Comparison of ENCODE assay signal across 21 mouse cellular contexts in the genomic region with DNA sequence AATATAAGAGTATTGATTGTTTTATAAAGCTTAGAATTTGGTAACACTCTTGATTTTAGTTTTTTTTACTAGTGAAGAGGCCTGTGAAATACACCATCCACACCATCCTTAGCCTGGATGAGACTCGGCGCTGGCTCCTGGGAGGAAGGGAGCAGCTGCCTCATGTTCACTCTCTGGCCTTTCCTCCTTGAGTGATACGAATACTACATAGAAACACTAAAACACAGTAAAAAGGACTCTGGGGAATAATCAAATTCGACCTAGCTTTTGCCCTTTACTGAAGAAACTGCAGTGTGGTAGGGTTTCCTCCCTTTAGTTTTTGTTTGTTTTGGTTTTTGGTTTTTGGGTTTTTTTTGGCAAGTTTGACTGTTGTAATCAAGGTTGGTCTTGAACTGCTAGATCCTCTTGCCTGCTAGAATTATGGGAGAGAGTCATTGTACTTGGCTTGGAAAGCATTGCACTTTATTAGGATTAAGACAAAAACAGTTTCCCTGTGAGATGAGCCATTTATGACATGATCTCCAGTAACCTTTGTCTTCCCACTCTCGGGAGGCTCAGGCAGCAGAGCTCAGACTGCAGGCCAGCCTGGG. TPM values are rescaled to one million over a fixed set of nuclear protein-coding genes. Genes with fewer than 3 reads are reported as not detected.
DNase-seq lines count a peak whose midpoint lies in the region; ATAC-seq and TF ChIP-seq lines count a peak whose summit lies in the region.
"Had no signal": no experiment of that assay in that cellular context is flagged by ENCODE, and none has a peak within 500 bp of the region (broad histone marks: within the 10 kb centered on the region; RNA-seq: fewer than 3 reads in every experiment).

No protein-coding gene starts in this region.

- no peak overlapping the region for H3K4me2 ChIP-seq in limb, embryonic 14.5 days (replicated peaks; ENCODE audit: low read depth, low read length, severe bottlenecking)
- no peak overlapping the region for H3K4me2 ChIP-seq in kidney, embryonic 16.5 days (replicated peaks; ENCODE audit: low read depth, low read length)
- H3K4me2 ChIP-seq: embryonic facial prominence, embryonic 15.5 days; forebrain, embryonic 15.5 days; heart, embryonic 12.5 days; hindbrain, embryonic 15.5 days had no signal

- 57% methylated on average over 5 of the region's 5 CpGs for WGBS in limb, embryonic 14.5 days
- WGBS in limb, embryonic 10.5 days, result 79% methylated on average over 5 of the region's 5 CpGs
- WGBS in kidney, embryonic 16.5 days, result 48% methylated on average over 5 of the region's 5 CpGs

- ATAC-seq in limb, embryonic 14.5 days (ENCODE audit: low FRiP score, low read depth), result no peak
- ATAC-seq in kidney, embryonic 16.5 days (ENCODE audit: low FRiP score, low TSS enrichment), result peak; percentile 61
- ATAC-seq: forebrain, embryonic 15.5 days had no signal

- DNase-seq in heart, adult 11 months, result peak; percentile 87
- DNase-seq in heart, postnatal 4 days, result no peak
- DNase-seq in limb, embryonic 14.5 days (ENCODE audit: low spot score), result peak; percentile 8
- DNase-seq in limb, embryonic 10.5 days (ENCODE audit: low spot score), result no peak
- DNase-seq in kidney, postnatal 4 days, result peak; percentile 33 to 40
- DNase-seq in lung, postnatal 10 days, result no peak
- DNase-seq in left cerebral cortex, adult 9 months (ENCODE audit: low spot score in 2 of 2), result no peak
- DNase-seq: adrenal gland, adult 8-10 months; adrenal gland, postnatal 36 days; cerebellum, adult 11 months; cerebellum, adult 8-10 months; cerebellum, postnatal 14 days; embryo, embryonic 11 days; gastrocnemius, postnatal 10 days had no signal

- H3K36me3 ChIP-seq in limb, embryonic 14.5 days (ENCODE audit: control insufficient read depth, insufficient read depth, low read length), result peaks cover 62% of the 10 kb centered on the region
- H3K36me3 ChIP-seq in limb, embryonic 10.5 days, result peaks cover 85% of the 10 kb centered on the region
- H3K36me3 ChIP-seq in kidney, embryonic 16.5 days (ENCODE audit: insufficient read depth, low read length), result peaks cover 26% of the 10 kb centered on the region

- no peak overlapping the region for H3K27ac ChIP-seq in limb, embryonic 14.5 days (replicated peaks; ENCODE audit: low read depth, low read length)
- H3K27ac ChIP-seq in limb, embryonic 10.5 days, result no peak overlapping the region
- 0 out of 2 replicates have a peak overlapping the region, but pooled peaks have one; percentile 11 for H3K27ac ChIP-seq in kidney, embryonic 16.5 days (ENCODE audit: low read length)
- H3K27ac ChIP-seq: embryonic facial prominence, embryonic 15.5 days; forebrain, embryonic 15.5 days; hindbrain, embryonic 15.5 days had no signal

- no peak for TF ChIP-seq POLR2A in limb, embryonic 14.5 days (IDR thresholded peaks at IDR 0.05; ENCODE audit: borderline replicate concordance, extremely low read depth, insufficient read depth, insufficient read length)

- H3K9ac ChIP-seq in limb, embryonic 14.5 days (ENCODE audit: low read depth, low read length, severe bottlenecking), result no peak overlapping the region
- H3K9ac ChIP-seq in kidney, embryonic 16.5 days (replicated peaks; ENCODE audit: low read length), result no peak overlapping the region
- H3K9ac ChIP-seq: embryonic facial prominence, embryonic 15.5 days; forebrain, embryonic 15.5 days; heart, embryonic 12.5 days; hindbrain, embryonic 15.5 days had no signal

- H3K4me1 ChIP-seq in limb, embryonic 14.5 days (ENCODE audit: control insufficient read depth, insufficient read depth, low read length), result no peaks in the 10 kb centered on the region
- H3K4me1 ChIP-seq in limb, embryonic 10.5 days, result peaks cover 18% of the 10 kb centered on the region
- H3K4me1 ChIP-seq in kidney, embryonic 16.5 days (ENCODE audit: insufficient read depth, low read length), result 0 out of 2 replicates have a peak, but pooled peaks cover 2% of the 10 kb centered on the region
- H3K4me1 ChIP-seq: embryonic facial prominence, embryonic 15.5 days; forebrain, embryonic 15.5 days; hindbrain, embryonic 15.5 days had no signal

- H3K27me3 ChIP-seq in limb, embryonic 14.5 days (ENCODE audit: control insufficient read depth, insufficient read depth, low read length), result no peaks in the 10 kb centered on the region
- H3K27me3 ChIP-seq in limb, embryonic 10.5 days (ENCODE audit: low read depth, poor library complexity, severe bottlenecking), result no peaks in the 10 kb centered on the region
- H3K27me3 ChIP-seq in kidney, embryonic 16.5 days (ENCODE audit: insufficient read depth, low read length), result no peaks in the 10 kb centered on the region
- H3K27me3 ChIP-seq: embryonic facial prominence, embryonic 15.5 days; forebrain, embryonic 15.5 days; heart, embryonic 12.5 days; hindbrain, embryonic 15.5 days had no signal

- H3K4me3 ChIP-seq in limb, embryonic 14.5 days (replicated peaks; ENCODE audit: low read length), result no peak overlapping the region
- no peak overlapping the region for H3K4me3 ChIP-seq in limb, embryonic 10.5 days
- H3K4me3 ChIP-seq in kidney, embryonic 16.5 days (ENCODE audit: low read length), result no peak overlapping the region
- H3K4me3 ChIP-seq: embryonic facial prominence, embryonic 15.5 days; erythroblast, embryonic 14.5 days; forebrain, embryonic 15.5 days; heart, embryonic 12.5 days; hindbrain, embryonic 15.5 days had no signal

- no peaks in the 10 kb centered on the region for H3K9me3 ChIP-seq in limb, embryonic 14.5 days (ENCODE audit: control insufficient read depth, low read length)
- no peaks in the 10 kb centered on the region for H3K9me3 ChIP-seq in limb, embryonic 10.5 days (replicated peaks)
- no peaks in the 10 kb centered on the region for H3K9me3 ChIP-seq in kidney, embryonic 16.5 days (ENCODE audit: low read length)
- H3K9me3 ChIP-seq: embryonic facial prominence, embryonic 15.5 days; forebrain, embryonic 15.5 days; heart, embryonic 12.5 days; hindbrain, embryonic 15.5 days had no signal

RNA-seq across cellular contexts. Expression of a gene that starts 24.4 kb away (rescaled TPM):
- total RNA-seq in heart, postnatal 4 days (2021), result 10 to 100 TPM; 61.7 to 67.8 TPM
- polyA plus RNA-seq in limb, embryonic 14.5 days (2012; rRNA removed), result 32.1 and 35.8 TPM in 2 replicates
- polyA plus RNA-seq in limb, embryonic 14.5 days (2014; fragmentation: Nextera tagmentation; extraction: Ambion mirVana), result 39.6 and 47.8 TPM in 2 replicates
- polyA plus RNA-seq in limb, embryonic 10.5 days (2016; fragmentation: Nextera tagmentation; extraction: Ambion mirVana), result 31.1 and 40.5 TPM in 2 replicates
- polyA plus RNA-seq in kidney, embryonic 16.5 days (2015; fragmentation: Nextera tagmentation; extraction: Ambion mirVana), result 35.7 and 43.6 TPM in 2 replicates

RNA-seq across cellular contexts. Expression of a gene that starts 33.2 kb away (rescaled TPM):
- 10 to 100 TPM; 73.8 to 77.5 TPM for total RNA-seq in heart, postnatal 4 days (2021)
- polyA plus RNA-seq in limb, embryonic 14.5 days (2012; rRNA removed), result 33.9 and 36.0 TPM in 2 replicates
- 83.9 and 84.8 TPM in 2 replicates for polyA plus RNA-seq in limb, embryonic 14.5 days (2014; fragmentation: Nextera tagmentation; extraction: Ambion mirVana)
- polyA plus RNA-seq in limb, embryonic 10.5 days (2016; fragmentation: Nextera tagmentation; extraction: Ambion mirVana), result 64.1 and 69.6 TPM in 2 replicates
- 105 and 106 TPM in 2 replicates for polyA plus RNA-seq in kidney, embryonic 16.5 days (2015; fragmentation: Nextera tagmentation; extraction: Ambion mirVana)

RNA-seq across cellular contexts. Expression of a gene that starts 47.0 kb away (rescaled TPM):
- 10 to 100 TPM; 16.1 to 19.5 TPM for total RNA-seq in heart, postnatal 4 days (2021)
- 0.59 and 1.0 TPM in 2 replicates for polyA plus RNA-seq in limb, embryonic 14.5 days (2012; rRNA removed)
- polyA plus RNA-seq in limb, embryonic 14.5 days (2014; fragmentation: Nextera tagmentation; extraction: Ambion mirVana), result 1.0 and 1.5 TPM in 2 replicates
- 0.06 TPM in 1 of 2 replicates, not detected in the other for polyA plus RNA-seq in limb, embryonic 10.5 days (2016; fragmentation: Nextera tagmentation; extraction: Ambion mirVana)
- polyA plus RNA-seq in kidney, embryonic 16.5 days (2015; fragmentation: Nextera tagmentation; extraction: Ambion mirVana), result 3.4 and 4.2 TPM in 2 replicates
- total RNA-seq: common myeloid progenitor, adult 5-6 weeks had no signal
- polyA plus RNA-seq: erythroblast, embryonic 14.5 days had no signal

RNA-seq across cellular contexts. Expression of a gene that starts 50.8 kb away (rescaled TPM):
- 1 to 10 TPM; 6.6 to 7.0 TPM for total RNA-seq in heart, postnatal 4 days (2021)
- 5.8 and 6.8 TPM in 2 replicates for polyA plus RNA-seq in limb, embryonic 14.5 days (2012; rRNA removed)
- 9.4 and 9.6 TPM in 2 replicates for polyA plus RNA-seq in limb, embryonic 14.5 days (2014; fragmentation: Nextera tagmentation; extraction: Ambion mirVana)
- 3.1 and 4.1 TPM in 2 replicates for polyA plus RNA-seq in limb, embryonic 10.5 days (2016; fragmentation: Nextera tagmentation; extraction: Ambion mirVana)
- 9.8 and 10.3 TPM in 2 replicates for polyA plus RNA-seq in kidney, embryonic 16.5 days (2015; fragmentation: Nextera tagmentation; extraction: Ambion mirVana)

Comparison
In these comparisons a context has a peak if more than half of its experiments do, and no peak if none do; other contexts are left out.
1. DNase-seq: peak in heart, adult 11 months (single experiment), limb, embryonic 14.5 days (single experiment) and kidney, postnatal 4 days (2 of 2); none in heart, postnatal 4 days (single experiment), limb, embryonic 10.5 days (single experiment), lung, postnatal 10 days (single experiment) and left cerebral cortex, adult 9 months (0 of 2).